Mouse (Mus musculus): ENCODE measurements around the gene B230118H07Rik.

GRCm38 (mm10) chr2:101550176-101550575 lies 99.2 kb downstream of the B230118H07Rik start:
- TF ChIP-seq CTCF (IDR thresholded peaks at IDR 0.05; ENCODE audit: low read depth, low read length) = no peak
- no peak for TF ChIP-seq GATA2 (IDR thresholded peaks at IDR 0.05; ENCODE audit: borderline replicate concordance, low read depth, low read length)
- TF ChIP-seq TAL1 (conservative IDR thresholded peaks at IDR 0.05; ENCODE audit: low read depth, low read length) = no peak
- no peak for TF ChIP-seq GATA1 (IDR thresholded peaks at IDR 0.05; ENCODE audit: borderline replicate concordance, low read length)
- no peak for TF ChIP-seq POLR2AphosphoS5 (IDR thresholded peaks at IDR 0.05; ENCODE audit: insufficient replicate concordance, low read depth, low read length)

All from G1E (cell line).